Mouse (Mus musculus): ENCODE measurements around the gene Foxn2.

- no peak for TF ChIP-seq ZC3H11A (IDR thresholded peaks at IDR 0.05; ENCODE audit: borderline replicate concordance, low read depth, low read length)
- no peak for TF ChIP-seq ZNF384 (IDR thresholded peaks at IDR 0.05; ENCODE audit: low read depth, low read length)
- TF ChIP-seq MAFK (IDR thresholded peaks at IDR 0.05; ENCODE audit: insufficient read depth, low read depth, low read length) = no peak
Observed at GRCm38 (mm10) chr17:88477699-88478098, 37.2 kb downstream of the Foxn2 start.

Data from ES-E14 (cell line).